In genomic region chr2:91666386-91666910, GRCm38 (mm10) we compare ENCODE assay signal across 32 mouse cellular contexts. TPM values are rescaled to one million over a fixed set of nuclear protein-coding genes. Genes with fewer than 3 reads are reported as not detected.
DNase-seq lines count a peak whose midpoint lies in the region; ATAC-seq and TF ChIP-seq lines count a peak whose summit lies in the region.
"Had no signal": no experiment of that assay in that cellular context is flagged by ENCODE, and none has a peak within 500 bp of the region (broad histone marks: within the 10 kb centered on the region; RNA-seq: fewer than 3 reads in every experiment).

No protein-coding gene starts in this region.

- intact Hi-C loops in heart, adult 2 months (cut with DNase I), result no loop called here
- intact Hi-C loops in heart, postnatal 25 days (cut with DNase I), result no loop called here

- no peak for DNase-seq in heart, adult 2 months
- DNase-seq in heart, postnatal 25 days (ENCODE audit: low spot score), result no peak
- DNase-seq in kidney, adult 11 months, result peak; percentile 30
- peak; percentile 77 for DNase-seq in kidney, postnatal 0 days (ENCODE audit: low spot score)
- DNase-seq in kidney, postnatal 36 days, result peak; percentile 36 to 55
- DNase-seq in urinary bladder, postnatal 4 days (ENCODE audit: low spot score in 2 of 2), result no peak
- DNase-seq: adrenal gland, postnatal 10 days; cerebellum, adult 8-10 months; cerebellum, postnatal 25 days; gastrocnemius, postnatal 25 days; heart, adult 18-20 months; heart, postnatal 4 days; retina, postnatal 1 day; right cerebral cortex, postnatal 14 days; thymus, postnatal 25 days had no signal

- H3K36me3 ChIP-seq in heart, adult 2 months (ENCODE audit: control insufficient read depth, insufficient read depth, low read length), result peaks cover 4% of the 10 kb centered on the region; the same call in 1 of the 2 replicates
- peaks cover 69% of the 10 kb centered on the region for H3K36me3 ChIP-seq in kidney, embryonic 16.5 days (ENCODE audit: insufficient read depth, low read length)
- H3K36me3 ChIP-seq in kidney, postnatal 0 days (ENCODE audit: insufficient read depth, low read length), result peaks cover 65% of the 10 kb centered on the region

- H3K4me3 ChIP-seq in heart, adult 2 months, result no peak overlapping the region
- no peak overlapping the region for H3K4me3 ChIP-seq in kidney, embryonic 16.5 days (ENCODE audit: low read length)
- H3K4me3 ChIP-seq in kidney, postnatal 0 days (replicated peaks; ENCODE audit: low read depth, low read length), result no peak overlapping the region
- H3K4me3 ChIP-seq: embryonic facial prominence, embryonic 10.5 days; embryonic facial prominence, embryonic 15.5 days; forebrain, embryonic 12.5 days; hindbrain, embryonic 13.5 days; layer of hippocampus, adult 2 months; left cerebral cortex, adult 2 months; limb, embryonic 13.5 days; lung, embryonic 15.5 days; midbrain, embryonic 10.5 days; midbrain, embryonic 15.5 days; neural tube, embryonic 15.5 days had no signal

- H3K27me3 ChIP-seq in heart, adult 2 months (ENCODE audit: control insufficient read depth, insufficient read depth, low read length), result no peaks in the 10 kb centered on the region
- H3K27me3 ChIP-seq in kidney, embryonic 16.5 days (ENCODE audit: insufficient read depth, low read length), result no peaks in the 10 kb centered on the region
- no peaks in the 10 kb centered on the region for H3K27me3 ChIP-seq in kidney, postnatal 0 days (ENCODE audit: insufficient read depth, low read length)
- H3K27me3 ChIP-seq: embryonic facial prominence, embryonic 15.5 days; forebrain, embryonic 12.5 days; hindbrain, embryonic 13.5 days; limb, embryonic 13.5 days; lung, embryonic 15.5 days; midbrain, embryonic 15.5 days; neural tube, embryonic 15.5 days; Patski had no signal

- TF ChIP-seq EP300 in heart, adult 2 months (IDR thresholded peaks at IDR 0.05; ENCODE audit: insufficient read depth, low read depth, low read length), result no peak

- ATAC-seq in kidney, embryonic 16.5 days (ENCODE audit: low FRiP score, low TSS enrichment), result no peak
- no peak; the same call in 1 of the 2 replicates for ATAC-seq in kidney, postnatal 0 days (replicated peaks; ENCODE audit: low FRiP score, low read depth)
- ATAC-seq: intestine, embryonic 16.5 days; midbrain, embryonic 15.5 days; Patski had no signal

- no peak for TF ChIP-seq CTCF in heart, adult 2 months (IDR thresholded peaks at IDR 0.05)
- no peak for TF ChIP-seq CTCF in kidney, postnatal 0 days (IDR thresholded peaks at IDR 0.05; ENCODE audit: low read depth)

- no peak overlapping the region for H3K9ac ChIP-seq in heart, adult 2 months (ENCODE audit: low read depth, low read length)
- H3K9ac ChIP-seq in kidney, embryonic 16.5 days (replicated peaks; ENCODE audit: low read length), result no peak overlapping the region
- no peak overlapping the region for H3K9ac ChIP-seq in kidney, postnatal 0 days (ENCODE audit: low read depth, low read length)
- H3K9ac ChIP-seq: embryonic facial prominence, embryonic 15.5 days; forebrain, embryonic 12.5 days; hindbrain, embryonic 13.5 days; limb, embryonic 13.5 days; lung, embryonic 15.5 days; midbrain, embryonic 15.5 days; neural tube, embryonic 15.5 days had no signal

- TF ChIP-seq POLR2A in heart, adult 2 months (IDR thresholded peaks at IDR 0.05; ENCODE audit: insufficient read depth, low read depth, low read length), result no peak

- H3K9me3 ChIP-seq in kidney, embryonic 16.5 days (ENCODE audit: low read length), result no peaks in the 10 kb centered on the region
- H3K9me3 ChIP-seq in kidney, postnatal 0 days (replicated peaks; ENCODE audit: low read length), result no peaks in the 10 kb centered on the region
- H3K9me3 ChIP-seq: embryonic facial prominence, embryonic 10.5 days; embryonic facial prominence, embryonic 15.5 days; forebrain, embryonic 12.5 days; hindbrain, embryonic 13.5 days; limb, embryonic 13.5 days; lung, embryonic 15.5 days; midbrain, embryonic 10.5 days; midbrain, embryonic 15.5 days; neural tube, embryonic 15.5 days had no signal

- WGBS in heart, adult 2 months, result 49% methylated on average over 6 of the region's 6 CpGs
- WGBS in kidney, embryonic 16.5 days, result 73% methylated on average over 6 of the region's 6 CpGs
- WGBS in kidney, postnatal 0 days, result 67% methylated on average over 6 of the region's 6 CpGs

- H3K79me2 ChIP-seq in heart, adult 2 months (replicated peaks; ENCODE audit: control insufficient read depth, insufficient read depth, low read length), result no peaks in the 10 kb centered on the region; the same call in 1 of the 2 replicates

- H3K27ac ChIP-seq in heart, adult 2 months, result peak overlapping the region; percentile 48
- no peak overlapping the region for H3K27ac ChIP-seq in kidney, embryonic 16.5 days (ENCODE audit: low read length)
- H3K27ac ChIP-seq in kidney, postnatal 0 days, result peak overlapping the region; percentile 64
- H3K27ac ChIP-seq: embryonic facial prominence, embryonic 10.5 days; embryonic facial prominence, embryonic 15.5 days; forebrain, embryonic 12.5 days; hindbrain, embryonic 13.5 days; layer of hippocampus, adult 2 months; left cerebral cortex, adult 2 months; limb, embryonic 13.5 days; lung, embryonic 15.5 days; midbrain, embryonic 10.5 days; midbrain, embryonic 15.5 days; neural tube, embryonic 15.5 days had no signal

- peaks cover 6% of the 10 kb centered on the region for H3K4me1 ChIP-seq in heart, adult 2 months (ENCODE audit: control insufficient read depth, insufficient read depth, low read length)
- H3K4me1 ChIP-seq in kidney, embryonic 16.5 days (ENCODE audit: insufficient read depth, low read length), result no peaks in the 10 kb centered on the region
- no peaks in the 10 kb centered on the region for H3K4me1 ChIP-seq in kidney, postnatal 0 days (replicated peaks; ENCODE audit: insufficient read depth, low read length)
- H3K4me1 ChIP-seq: embryonic facial prominence, embryonic 15.5 days; forebrain, embryonic 12.5 days; hindbrain, embryonic 13.5 days; limb, embryonic 13.5 days; lung, embryonic 15.5 days; midbrain, embryonic 10.5 days; midbrain, embryonic 15.5 days; neural tube, embryonic 15.5 days had no signal

- no peak overlapping the region for H3K4me2 ChIP-seq in kidney, embryonic 16.5 days (replicated peaks; ENCODE audit: low read depth, low read length)
- H3K4me2 ChIP-seq in kidney, postnatal 0 days (ENCODE audit: low read length), result no peak overlapping the region
- H3K4me2 ChIP-seq: embryonic facial prominence, embryonic 15.5 days; forebrain, embryonic 12.5 days; hindbrain, embryonic 13.5 days; limb, embryonic 13.5 days; liver, embryonic 11.5 days; lung, embryonic 15.5 days; midbrain, embryonic 15.5 days; neural tube, embryonic 15.5 days had no signal

RNA-seq across cellular contexts. Expression of gene Arhgap1, which starts 16.8 kb away (rescaled TPM):
- total RNA-seq in heart, adult 2 months (2021), result 10 to 100 TPM; 18.6 to 20.7 TPM
- 39.0 and 39.7 TPM in 2 replicates for polyA plus RNA-seq in heart, adult 2 months (2012; rRNA removed)
- 10 to 100 TPM; 24.7 to 27.7 TPM for total RNA-seq in heart, postnatal 25 days (2021)
- 137 and 142 TPM in 2 replicates for polyA plus RNA-seq in kidney, embryonic 16.5 days (2015; fragmentation: Nextera tagmentation; extraction: Ambion mirVana)
- 111 and 114 TPM in 2 replicates for polyA plus RNA-seq in kidney, postnatal 0 days (2015; fragmentation: Nextera tagmentation; extraction: Ambion mirVana)

RNA-seq across cellular contexts. Expression of gene Zfp408, which starts 16.9 kb away (rescaled TPM):
- total RNA-seq in heart, adult 2 months (2021), result 1 to 10 TPM; 4.0 to 4.2 TPM
- 5.3 and 6.2 TPM in 2 replicates for polyA plus RNA-seq in heart, adult 2 months (2012; rRNA removed)
- 1 to 10 TPM; 5.2 to 5.7 TPM for total RNA-seq in heart, postnatal 25 days (2021)
- polyA plus RNA-seq in kidney, embryonic 16.5 days (2015; fragmentation: Nextera tagmentation; extraction: Ambion mirVana), result 12.6 and 13.8 TPM in 2 replicates
- 4.6 and 5.3 TPM in 2 replicates for polyA plus RNA-seq in kidney, postnatal 0 days (2015; fragmentation: Nextera tagmentation; extraction: Ambion mirVana)

RNA-seq across cellular contexts. Expression of gene F2, which starts 30.2 kb away (rescaled TPM):
- not detected for total RNA-seq in heart, adult 2 months (2021)
- 0.53 TPM in 1 of 2 replicates, not detected in the other for polyA plus RNA-seq in heart, adult 2 months (2012; rRNA removed)
- not detected for total RNA-seq in heart, postnatal 25 days (2021)
- 1.2 and 1.8 TPM in 2 replicates for polyA plus RNA-seq in kidney, embryonic 16.5 days (2015; fragmentation: Nextera tagmentation; extraction: Ambion mirVana)
- 0.05 and 0.40 TPM in 2 replicates for polyA plus RNA-seq in kidney, postnatal 0 days (2015; fragmentation: Nextera tagmentation; extraction: Ambion mirVana)
- total RNA-seq: heart, adult 18-20 months; left cerebral cortex, postnatal 36 days; megakaryocyte progenitor cell, adult 5-6 weeks had no signal
- polyA plus RNA-seq: hindbrain, embryonic 13.5 days; Patski had no signal

RNA-seq across cellular contexts. Expression of gene Atg13, which starts 43.9 kb away (rescaled TPM):
- 10 to 100 TPM; 43.1 to 54.1 TPM for total RNA-seq in heart, adult 2 months (2021)
- 66.4 and 87.7 TPM in 2 replicates for polyA plus RNA-seq in heart, adult 2 months (2012; rRNA removed)
- 10 to 100 TPM; 39.2 to 48.4 TPM for total RNA-seq in heart, postnatal 25 days (2021)
- polyA plus RNA-seq in kidney, embryonic 16.5 days (2015; fragmentation: Nextera tagmentation; extraction: Ambion mirVana), result 29.1 and 29.2 TPM in 2 replicates
- 20.8 and 22.3 TPM in 2 replicates for polyA plus RNA-seq in kidney, postnatal 0 days (2015; fragmentation: Nextera tagmentation; extraction: Ambion mirVana)

RNA-seq across cellular contexts. Expression of gene Harbi1, which starts 44.2 kb away (rescaled TPM):
- total RNA-seq in heart, adult 2 months (2021), result 1 to 10 TPM; 7.1 to 8.5 TPM
- polyA plus RNA-seq in heart, adult 2 months (2012; rRNA removed), result 3.2 and 3.9 TPM in 2 replicates
- total RNA-seq in heart, postnatal 25 days (2021), result 1 to 10 TPM; 5.9 to 6.2 TPM
- 20.6 and 24.7 TPM in 2 replicates for polyA plus RNA-seq in kidney, embryonic 16.5 days (2015; fragmentation: Nextera tagmentation; extraction: Ambion mirVana)
- polyA plus RNA-seq in kidney, postnatal 0 days (2015; fragmentation: Nextera tagmentation; extraction: Ambion mirVana), result 16.1 and 17.2 TPM in 2 replicates

Comparison
In these comparisons a context has a peak if more than half of its experiments do, and no peak if none do; other contexts are left out.
1. DNase-seq: peak in kidney, adult 11 months (single experiment), kidney, postnatal 0 days (single experiment) and kidney, postnatal 36 days (2 of 2); none in heart, adult 2 months (0 of 2), heart, postnatal 25 days (single experiment) and urinary bladder, postnatal 4 days (0 of 2).